Mouse (Mus musculus): ENCODE data around the gene Engase. TPM values are rescaled to one million over a fixed set of nuclear protein-coding genes. Genes with fewer than 3 reads are reported as not detected.
A peak's percentile ranks its signal among the peaks of the same experiment; 100 is the strongest.

Engase gene
- polyA plus RNA-seq, 1 experiment from 2014 or later = 5.9 TPM

DNA sequence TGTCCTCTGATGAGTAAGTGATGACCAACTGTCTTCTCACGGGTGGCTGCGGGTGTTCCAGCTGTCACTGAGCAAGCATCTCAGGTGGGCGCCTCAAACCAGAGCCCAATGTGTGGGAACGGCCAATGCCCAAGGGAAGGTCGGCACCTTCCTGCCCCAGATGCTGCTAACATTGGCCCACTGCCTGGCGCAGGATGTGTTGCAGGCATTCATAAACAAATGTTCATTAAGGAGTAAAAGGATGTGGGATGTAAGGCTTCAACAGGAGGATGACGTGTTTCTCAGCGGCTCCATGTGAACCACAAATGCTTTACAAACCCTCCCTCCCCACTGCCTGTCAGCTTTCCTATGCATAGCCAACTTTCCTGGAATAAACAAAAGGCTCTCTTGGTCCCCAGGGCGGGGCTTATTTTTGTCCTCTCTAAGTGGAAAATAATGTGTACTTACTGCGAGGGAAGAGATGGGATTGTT lies 43.2 kb upstream of the Engase start:
- H3K9ac ChIP-seq (ENCODE audit: low read depth, low read length) = no peak overlapping the region
- H3K27me3 ChIP-seq (ENCODE audit: control insufficient read depth, insufficient read depth, low read depth, low read length) = no peaks in the 10 kb centered on the region
- H3K4me3 ChIP-seq (ENCODE audit: low read depth, low read length) = no peak overlapping the region
- WGBS = 67% methylated on average over 10 of the region's 10 CpGs
- ATAC-seq = no peak
- H3K36me3 ChIP-seq (ENCODE audit: control insufficient read depth, insufficient read depth, low read length) = no peaks in the 10 kb centered on the region
- H3K9me3 ChIP-seq (replicated peaks; ENCODE audit: control insufficient read depth, low read length, poor library complexity, severe bottlenecking) = no peaks in the 10 kb centered on the region
- peaks cover 20% of the 10 kb centered on the region for H3K4me1 ChIP-seq (ENCODE audit: control insufficient read depth, insufficient read depth, low read length)
- peak overlapping the region; percentile 26; the same call in 1 of the 2 replicates for H3K4me2 ChIP-seq (ENCODE audit: low read length)
- peak overlapping the region; percentile 17; the same call in 1 of the 2 replicates for H3K27ac ChIP-seq (ENCODE audit: low read length)

DNA sequence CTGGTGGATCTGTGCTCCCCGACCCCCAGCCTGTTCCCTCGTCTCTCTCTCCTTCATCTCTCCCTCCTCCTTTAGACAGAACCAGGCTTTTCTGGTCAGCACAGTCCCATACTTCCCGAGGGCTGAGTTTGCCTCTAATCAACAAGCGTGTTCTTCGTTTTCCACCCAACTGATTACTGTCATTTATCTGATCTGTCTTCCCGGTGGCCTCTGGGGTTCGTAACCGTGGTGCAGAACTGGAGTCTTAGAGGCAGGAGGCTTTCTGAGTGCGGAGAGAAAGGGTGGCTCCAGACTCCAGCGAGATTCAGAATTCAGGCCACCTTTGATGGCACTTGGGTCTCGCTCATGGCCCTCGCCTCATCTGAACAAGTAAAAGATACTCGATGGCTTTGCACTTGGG lies 42.5 kb upstream of the Engase start:
- Histone ChIP-seq H3K9ac (ENCODE audit: low read depth, low read length) (no peak overlapping the region), H3K36me3 (ENCODE audit: control insufficient read depth, insufficient read depth, low read length) (no peaks in the 10 kb centered on the region), H3K9me3 (replicated peaks; ENCODE audit: control insufficient read depth, low read length, poor library complexity, severe bottlenecking) (no peaks in the 10 kb centered on the region), H3K27me3 (ENCODE audit: control insufficient read depth, insufficient read depth, low read depth, low read length) (no peaks in the 10 kb centered on the region), H3K4me3 (ENCODE audit: low read depth, low read length) (no peak overlapping the region), H3K4me1 (ENCODE audit: control insufficient read depth, insufficient read depth, low read length) (peaks cover 20% of the 10 kb centered on the region), H3K27ac (ENCODE audit: low read length) (no peak overlapping the region), H3K4me2 (ENCODE audit: low read length) (peak overlapping the region; percentile 26)
- no peak for ATAC-seq
- WGBS = 50% methylated on average over 13 of the region's 13 CpGs

GRCm38 (mm10) chr11:118436471-118436935 lies 40.1 kb upstream of the Engase start:
- ATAC-seq = peak; percentile 55; the same call in 1 of the 2 replicates
- H3K27ac ChIP-seq (ENCODE audit: low read length) = no peak overlapping the region
- H3K27me3 ChIP-seq (ENCODE audit: control insufficient read depth, insufficient read depth, low read depth, low read length) = no peaks in the 10 kb centered on the region
- H3K4me2 ChIP-seq (ENCODE audit: low read length) = no peak overlapping the region
- 26% methylated on average over 6 of the region's 6 CpGs for WGBS
- no peaks in the 10 kb centered on the region for H3K9me3 ChIP-seq (replicated peaks; ENCODE audit: control insufficient read depth, low read length, poor library complexity, severe bottlenecking)
- no peak overlapping the region for H3K9ac ChIP-seq (ENCODE audit: low read depth, low read length)
- H3K4me1 ChIP-seq (ENCODE audit: control insufficient read depth, insufficient read depth, low read length) = peaks cover 30% of the 10 kb centered on the region
- no peaks in the 10 kb centered on the region for H3K36me3 ChIP-seq (ENCODE audit: control insufficient read depth, insufficient read depth, low read length)
- no peak overlapping the region for H3K4me3 ChIP-seq (ENCODE audit: low read depth, low read length)

DNA sequence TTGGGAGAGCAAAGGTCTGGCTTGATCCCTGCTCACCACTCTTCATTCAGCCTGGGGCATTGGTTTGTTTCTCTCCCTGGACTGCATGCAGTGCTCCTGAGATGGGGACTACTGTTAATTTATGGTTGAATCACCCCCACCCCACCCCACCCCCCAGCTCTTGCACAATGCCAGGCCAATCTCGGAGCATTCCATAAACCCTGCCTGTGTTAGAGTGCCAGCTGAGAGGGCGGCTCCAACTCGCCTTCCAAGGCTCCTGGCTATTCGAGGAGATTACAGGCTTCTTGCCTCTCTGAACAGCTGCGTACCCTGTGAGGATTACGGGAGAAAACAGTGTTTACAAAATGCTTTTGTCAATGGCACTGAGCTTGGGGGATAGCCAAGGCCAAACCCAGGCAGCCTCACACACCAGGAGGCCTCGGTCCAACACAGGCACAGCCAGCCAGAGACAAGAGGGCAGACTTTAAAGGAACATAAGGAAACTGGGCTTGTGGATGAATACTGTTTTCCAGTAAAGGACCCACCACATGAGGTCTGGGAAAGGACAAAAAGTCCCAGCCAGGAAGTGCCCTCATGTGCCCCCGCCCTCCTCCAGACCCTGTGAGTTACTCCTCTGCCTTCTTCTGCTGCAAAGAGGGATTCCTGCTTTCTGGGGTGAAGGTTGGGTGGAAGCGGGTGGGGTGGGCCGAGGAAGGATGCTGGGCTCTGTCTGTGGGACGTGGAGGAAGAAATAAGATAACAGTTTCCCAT lies 37.8 kb upstream of the Engase start:
- no peaks in the 10 kb centered on the region for H3K27me3 ChIP-seq (ENCODE audit: control insufficient read depth, insufficient read depth, low read depth, low read length)
- H3K9ac ChIP-seq (ENCODE audit: low read depth, low read length) = peak overlapping the region; percentile 17; the same call in 1 of the 2 replicates
- ATAC-seq = peak; percentile 60; the same call in 1 of the 2 replicates
- H3K36me3 ChIP-seq (ENCODE audit: control insufficient read depth, insufficient read depth, low read length) = no peaks in the 10 kb centered on the region
- peaks cover 28% of the 10 kb centered on the region for H3K4me1 ChIP-seq (ENCODE audit: control insufficient read depth, insufficient read depth, low read length)
- no peak overlapping the region for H3K4me3 ChIP-seq (ENCODE audit: low read depth, low read length)
- H3K9me3 ChIP-seq (replicated peaks; ENCODE audit: control insufficient read depth, low read length, poor library complexity, severe bottlenecking) = no peaks in the 10 kb centered on the region
- H3K4me2 ChIP-seq (ENCODE audit: low read length) = no peak overlapping the region
- H3K27ac ChIP-seq (ENCODE audit: low read length) = peak overlapping the region; percentile 59
- WGBS = 16% methylated on average over 11 of the region's 11 CpGs

GRCm38 (mm10) chr11:118442691-118443090 lies 33.9 kb upstream of the Engase start:
- Histone ChIP-seq H3K27me3 (ENCODE audit: control insufficient read depth, insufficient read depth, low read depth, low read length) (peaks cover 3% of the 10 kb centered on the region; the same call in 1 of the 2 replicates), H3K9ac (ENCODE audit: low read depth, low read length) (no peak overlapping the region), H3K4me1 (ENCODE audit: control insufficient read depth, insufficient read depth, low read length) (peaks cover 23% of the 10 kb centered on the region), H3K4me3 (ENCODE audit: low read depth, low read length) (no peak overlapping the region), H3K27ac (ENCODE audit: low read length) (no peak overlapping the region), H3K36me3 (ENCODE audit: control insufficient read depth, insufficient read depth, low read length) (no peaks in the 10 kb centered on the region), H3K9me3 (replicated peaks; ENCODE audit: control insufficient read depth, low read length, poor library complexity, severe bottlenecking) (no peaks in the 10 kb centered on the region), H3K4me2 (ENCODE audit: low read length) (no peak overlapping the region)
- no peak for ATAC-seq
- WGBS = 73% methylated on average over 13 of the region's 13 CpGs

DNA sequence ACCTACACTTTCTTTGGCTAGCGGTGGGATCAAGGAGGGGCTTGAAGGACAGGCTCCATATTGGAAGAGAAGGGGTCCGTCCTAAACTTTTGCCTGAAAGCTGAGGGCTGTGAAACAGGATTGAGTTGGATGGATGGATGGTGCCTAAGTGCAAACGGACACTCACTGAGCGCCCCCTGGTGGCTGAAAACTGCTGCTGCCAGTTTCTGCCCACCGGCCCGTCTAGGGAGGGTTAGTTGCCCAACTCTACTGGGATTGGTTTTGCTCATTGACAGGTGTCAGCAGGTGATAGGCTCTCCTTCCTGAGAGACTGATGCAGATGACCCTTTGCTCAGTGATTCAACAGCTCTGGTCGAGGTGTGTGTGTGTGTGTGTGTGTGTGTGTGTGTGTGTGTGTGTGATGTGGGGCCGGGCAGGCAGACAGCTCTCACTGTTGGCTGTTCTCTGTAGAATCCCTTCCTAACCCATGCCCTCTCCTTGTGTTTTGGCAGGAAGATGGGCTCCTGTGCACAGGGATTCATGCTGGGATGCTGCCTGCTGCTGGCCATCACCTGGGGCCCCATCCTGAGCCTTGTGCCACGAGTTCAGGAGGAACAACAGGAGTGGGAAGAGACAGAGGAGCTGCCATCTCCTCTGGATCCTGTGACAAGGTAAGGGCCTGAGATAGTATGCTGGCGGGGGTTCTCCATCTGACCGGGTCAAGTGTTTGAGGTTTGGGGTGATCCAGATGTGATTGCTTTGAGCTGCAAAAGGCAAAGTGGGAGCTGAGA lies 33.2 kb upstream of the Engase start:
- Histone ChIP-seq H3K4me3 (ENCODE audit: low read depth, low read length) (no peak overlapping the region), H3K9me3 (replicated peaks; ENCODE audit: control insufficient read depth, low read length, poor library complexity, severe bottlenecking) (no peaks in the 10 kb centered on the region), H3K4me1 (ENCODE audit: control insufficient read depth, insufficient read depth, low read length) (peaks cover 19% of the 10 kb centered on the region), H3K9ac (ENCODE audit: low read depth, low read length) (no peak overlapping the region), H3K27ac (ENCODE audit: low read length) (no peak overlapping the region), H3K4me2 (ENCODE audit: low read length) (no peak overlapping the region), H3K27me3 (ENCODE audit: control insufficient read depth, insufficient read depth, low read depth, low read length) (peaks cover 3% of the 10 kb centered on the region; the same call in 1 of the 2 replicates), H3K36me3 (ENCODE audit: control insufficient read depth, insufficient read depth, low read length) (no peaks in the 10 kb centered on the region)
- WGBS = 36% methylated on average over 11 of the region's 11 CpGs
- no peak for ATAC-seq

DNA sequence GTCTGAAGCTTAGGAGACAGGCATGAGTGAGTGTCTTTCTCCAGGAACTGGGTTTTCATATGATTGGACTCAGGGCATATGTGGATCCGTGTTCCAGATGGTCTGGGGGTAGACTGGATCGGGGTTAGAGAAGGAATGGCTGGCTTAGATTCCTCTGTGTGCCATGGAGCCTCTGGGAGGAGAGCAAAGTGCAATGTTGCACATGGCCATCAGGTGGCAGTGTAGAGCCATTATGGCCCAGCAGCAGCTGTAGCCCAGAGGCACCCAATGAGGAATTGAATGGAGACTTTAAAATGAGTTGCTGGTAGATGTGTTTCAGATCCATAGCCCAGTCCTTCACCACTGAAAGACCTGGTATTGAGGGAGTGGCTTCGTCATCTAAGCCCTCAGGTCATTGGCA lies 30.8 kb upstream of the Engase start:
- Histone ChIP-seq H3K4me3 (ENCODE audit: low read depth, low read length) (no peak overlapping the region), H3K4me1 (ENCODE audit: control insufficient read depth, insufficient read depth, low read length) (peaks cover 4% of the 10 kb centered on the region; the same call in 1 of the 2 replicates), H3K27ac (ENCODE audit: low read length) (no peak overlapping the region), H3K36me3 (ENCODE audit: control insufficient read depth, insufficient read depth, low read length) (no peaks in the 10 kb centered on the region), H3K9ac (ENCODE audit: low read depth, low read length) (no peak overlapping the region), H3K27me3 (ENCODE audit: control insufficient read depth, insufficient read depth, low read depth, low read length) (peaks cover 3% of the 10 kb centered on the region; the same call in 1 of the 2 replicates), H3K9me3 (replicated peaks; ENCODE audit: control insufficient read depth, low read length, poor library complexity, severe bottlenecking) (no peaks in the 10 kb centered on the region), H3K4me2 (ENCODE audit: low read length) (no peak overlapping the region)
- WGBS = 17% methylated on average over 3 of the region's 3 CpGs
- ATAC-seq = peak; percentile 64; the same call in 1 of the 2 replicates

DNA sequence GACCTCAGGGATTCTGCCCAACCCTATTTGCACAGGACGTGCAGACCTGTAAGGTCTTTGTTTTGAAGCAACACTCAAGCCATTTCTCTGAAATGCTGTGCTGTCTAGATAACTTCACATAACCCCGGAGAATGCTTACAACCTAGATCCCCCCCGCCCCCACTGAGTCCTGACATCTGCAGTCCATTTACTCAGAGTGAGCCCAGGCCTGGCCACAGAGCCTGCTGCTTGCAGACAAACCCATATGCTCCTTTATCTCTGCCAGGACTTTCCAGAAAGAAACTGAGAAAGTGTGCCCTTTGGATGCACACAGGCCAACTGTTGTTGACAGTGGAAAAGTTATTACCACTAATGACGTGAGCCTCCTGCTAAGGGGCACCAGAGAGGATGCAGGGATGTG lies 29.3 kb upstream of the Engase start:
- no peaks in the 10 kb centered on the region for H3K36me3 ChIP-seq (ENCODE audit: control insufficient read depth, insufficient read depth, low read length)
- no peaks in the 10 kb centered on the region for H3K9me3 ChIP-seq (replicated peaks; ENCODE audit: control insufficient read depth, low read length, poor library complexity, severe bottlenecking)
- no peak overlapping the region for H3K4me3 ChIP-seq (ENCODE audit: low read depth, low read length)
- no peak overlapping the region for H3K4me2 ChIP-seq (ENCODE audit: low read length)
- H3K4me1 ChIP-seq (ENCODE audit: control insufficient read depth, insufficient read depth, low read length) = peaks cover 4% of the 10 kb centered on the region; the same call in 1 of the 2 replicates
- 76% methylated on average over 4 of the region's 4 CpGs for WGBS
- ATAC-seq = no peak
- H3K9ac ChIP-seq (ENCODE audit: low read depth, low read length) = no peak overlapping the region
- peaks cover 3% of the 10 kb centered on the region; the same call in 1 of the 2 replicates for H3K27me3 ChIP-seq (ENCODE audit: control insufficient read depth, insufficient read depth, low read depth, low read length)
- H3K27ac ChIP-seq (ENCODE audit: low read length) = no peak overlapping the region

Data from midbrain, embryonic 16.5 days (tissue).